Mouse (Mus musculus) stomach, postnatal 0 days (tissue): ENCODE measurements around the gene Acin1.
A peak's percentile ranks its signal among the peaks of the same experiment; 100 is the strongest.

Source experiments
- CTCF ChIP-seq: IDR thresholded peaks from 2 replicates; pipeline ENCODE4 v1.5.1; 2016; ENCODE audit warnings: antibody characterized with exemption, low read depth, mild to moderate bottlenecking, moderate library complexity
- EP300 ChIP-seq: optimal IDR thresholded peaks from 2 replicates; pipeline ENCODE3; 2016; ENCODE audit warnings: antibody characterized with exemption

GRCm38 (mm10) chr14:54714121-54714520, 27.4 kb upstream of the Acin1 start:
- peak; percentile 89 for TF ChIP-seq CTCF
- TF ChIP-seq EP300 = no peak
